8 mouse cellular contexts compared by ENCODE assay signal in genomic region chr5:120467026-120467425, GRCm38 (mm10). TPM values are rescaled to one million over a fixed set of nuclear protein-coding genes. Genes with fewer than 3 reads are reported as not detected.
A peak's percentile ranks its signal among the peaks of the same experiment; 100 is the strongest.
DNase-seq lines count a peak whose midpoint lies in the region; ATAC-seq and TF ChIP-seq lines count a peak whose summit lies in the region.

No protein-coding gene starts in this region.

- WGBS in forebrain, embryonic 11.5 days = 10% methylated on average over 4 of the region's 4 CpGs
- WGBS in intestine, embryonic 15.5 days = 6% methylated on average over 4 of the region's 4 CpGs

- no peaks in the 10 kb centered on the region for H3K4me1 ChIP-seq in forebrain, embryonic 11.5 days (replicated peaks; ENCODE audit: control insufficient read depth, insufficient read depth, low read length)
- no peaks in the 10 kb centered on the region for H3K4me1 ChIP-seq in intestine, embryonic 15.5 days (replicated peaks)

- H3K4me3 ChIP-seq in layer of hippocampus, adult 2 months = peak overlapping the region; percentile 39
- H3K4me3 ChIP-seq in forebrain, embryonic 11.5 days (ENCODE audit: low read depth, low read length) = no peak overlapping the region
- H3K4me3 ChIP-seq in intestine, embryonic 15.5 days (replicated peaks) = peak overlapping the region; percentile 25

- no peaks in the 10 kb centered on the region for H3K27me3 ChIP-seq in forebrain, embryonic 11.5 days (ENCODE audit: control insufficient read depth, insufficient read depth, low read length)
- no peaks in the 10 kb centered on the region for H3K27me3 ChIP-seq in intestine, embryonic 15.5 days (replicated peaks)

- H3K36me3 ChIP-seq in forebrain, embryonic 11.5 days (ENCODE audit: control insufficient read depth, insufficient read depth, low read length) = no peaks in the 10 kb centered on the region
- no peaks in the 10 kb centered on the region for H3K36me3 ChIP-seq in intestine, embryonic 15.5 days

- TF ChIP-seq CTCF in layer of hippocampus, adult 2 months (conservative IDR thresholded peaks at IDR 0.05) = peak; percentile 23

- no peak overlapping the region for H3K9ac ChIP-seq in forebrain, embryonic 11.5 days (ENCODE audit: low read length)
- no peak overlapping the region; the same call in 1 of the 2 replicates for H3K9ac ChIP-seq in intestine, embryonic 15.5 days

- DNase-seq in layer of hippocampus, adult 2 months (ENCODE audit: low spot score in 2 of 2) = no peak
- DNase-seq in layer of hippocampus, postnatal 25 days (ENCODE audit: extremely low spot score in 1 of 2, low spot score in 1 of 2) = no peak
- no peak for DNase-seq in forebrain, embryonic 11.5 days (ENCODE audit: low spot score)
- peak; percentile 12 for DNase-seq in lung, postnatal 36 days
- DNase-seq in yolk sac, embryonic 10.5 days (ENCODE audit: low spot score) = peak; percentile 86
- DNase-seq in urinary bladder, postnatal 4 days (ENCODE audit: low spot score in 2 of 2) = no peak
- no peak for DNase-seq in spleen, postnatal 36 days (ENCODE audit: low spot score in 2 of 2)

- no peak overlapping the region for H3K27ac ChIP-seq in layer of hippocampus, adult 2 months
- H3K27ac ChIP-seq in forebrain, embryonic 11.5 days (ENCODE audit: low read depth, low read length) = no peak overlapping the region
- H3K27ac ChIP-seq in intestine, embryonic 15.5 days = no peak overlapping the region

- no peak for ATAC-seq in forebrain, embryonic 11.5 days (replicated peaks; ENCODE audit: low FRiP score)
- ATAC-seq in intestine, embryonic 15.5 days = peak; percentile 46

- no peaks in the 10 kb centered on the region for H3K9me3 ChIP-seq in forebrain, embryonic 11.5 days (ENCODE audit: control insufficient read depth, low read length)
- H3K9me3 ChIP-seq in intestine, embryonic 15.5 days = no peaks in the 10 kb centered on the region

- peak overlapping the region; percentile 2; the same call in 1 of the 2 replicates for H3K4me2 ChIP-seq in forebrain, embryonic 11.5 days (ENCODE audit: low read depth, low read length, severe bottlenecking)
- H3K4me2 ChIP-seq in intestine, embryonic 15.5 days (replicated peaks) = peak overlapping the region; percentile 40

RNA-seq across cellular contexts. Expression of gene Sdsl, which starts 5.6 kb away (rescaled TPM):
- total RNA-seq in layer of hippocampus, adult 2 months (2021) = 1 to 10 TPM; 7.9 to 8.5 TPM
- total RNA-seq in layer of hippocampus, postnatal 25 days (2021) = 1 to 10 TPM; 7.1 to 9.1 TPM
- 4.5 and 6.0 TPM in 2 replicates for polyA plus RNA-seq in forebrain, embryonic 11.5 days (2014; fragmentation: Nextera tagmentation; extraction: Ambion mirVana)
- polyA plus RNA-seq in intestine, embryonic 15.5 days (2015; fragmentation: Nextera tagmentation; extraction: Ambion mirVana) = 14.0 and 18.0 TPM in 2 replicates

RNA-seq across cellular contexts. Expression of gene Sds, which starts 9.3 kb away (rescaled TPM):
- total RNA-seq in layer of hippocampus, adult 2 months (2021) = under 1 TPM in 1 of 2 experiments, not detected in 1; 0.31 TPM
- total RNA-seq in layer of hippocampus, postnatal 25 days (2021) = under 1 TPM in 1 of 2 experiments, not detected in 1; 0.22 TPM
- polyA plus RNA-seq in forebrain, embryonic 11.5 days (2014; fragmentation: Nextera tagmentation; extraction: Ambion mirVana) = not detected in 2 replicates
- not detected in 2 replicates for polyA plus RNA-seq in intestine, embryonic 15.5 days (2015; fragmentation: Nextera tagmentation; extraction: Ambion mirVana)

RNA-seq across cellular contexts. Expression of gene Lhx5, which starts 35.5 kb away (rescaled TPM):
- under 1 TPM in 1 of 2 experiments, not detected in 1; 0.36 TPM for total RNA-seq in layer of hippocampus, adult 2 months (2021)
- not detected for total RNA-seq in layer of hippocampus, postnatal 25 days (2021)
- polyA plus RNA-seq in forebrain, embryonic 11.5 days (2014; fragmentation: Nextera tagmentation; extraction: Ambion mirVana) = 22.7 and 25.2 TPM in 2 replicates
- 0.08 TPM in 1 of 2 replicates, not detected in the other for polyA plus RNA-seq in intestine, embryonic 15.5 days (2015; fragmentation: Nextera tagmentation; extraction: Ambion mirVana)

RNA-seq across cellular contexts. Expression of gene Plbd2, which starts 36.4 kb away (rescaled TPM):
- total RNA-seq in layer of hippocampus, adult 2 months (2021) = 10 to 100 TPM; 62.6 to 66.0 TPM
- 10 to 100 TPM; 61.5 to 70.3 TPM for total RNA-seq in layer of hippocampus, postnatal 25 days (2021)
- polyA plus RNA-seq in forebrain, embryonic 11.5 days (2014; fragmentation: Nextera tagmentation; extraction: Ambion mirVana) = 29.8 and 31.2 TPM in 2 replicates
- polyA plus RNA-seq in intestine, embryonic 15.5 days (2015; fragmentation: Nextera tagmentation; extraction: Ambion mirVana) = 49.8 and 50.2 TPM in 2 replicates

RNA-seq across cellular contexts. Expression of gene Slc8b1, which starts 43.9 kb away (rescaled TPM):
- 10 to 100 TPM in 1 of 2 experiments, 1 to 10 TPM in 1; 8.7 to 12.1 TPM for total RNA-seq in layer of hippocampus, adult 2 months (2021)
- total RNA-seq in layer of hippocampus, postnatal 25 days (2021) = 10 to 100 TPM in 1 of 2 experiments, 1 to 10 TPM in 1; 6.5 to 14.3 TPM
- polyA plus RNA-seq in forebrain, embryonic 11.5 days (2014; fragmentation: Nextera tagmentation; extraction: Ambion mirVana) = 2.9 and 3.3 TPM in 2 replicates
- polyA plus RNA-seq in intestine, embryonic 15.5 days (2015; fragmentation: Nextera tagmentation; extraction: Ambion mirVana) = 6.2 and 6.6 TPM in 2 replicates

Comparison
In these comparisons a context has a peak if more than half of its experiments do, and no peak if none do; other contexts are left out.
1. DNase-seq: peak in lung, postnatal 36 days (single experiment) and yolk sac, embryonic 10.5 days (single experiment); none in layer of hippocampus, adult 2 months (0 of 2), layer of hippocampus, postnatal 25 days (0 of 2), forebrain, embryonic 11.5 days (single experiment), urinary bladder, postnatal 4 days (0 of 2) and spleen, postnatal 36 days (0 of 2).